Mouse (Mus musculus) heart, embryonic 16.5 days (tissue): ENCODE measurements at regions not wholly inside any gene's neighbourhood (a gene's known extent, or its start where the extent isn't known, plus 50 kb on each side); places are given as distances from the start of the nearest gene placed in this dataset.

Experiments used
- ATAC-seq: fragments of 200-750 bp; cut with Nextera tagmentation; replicated peaks from 2 replicates; pipeline ENCODE4 v1.8.0; 2017; ENCODE audit warnings: moderate number of reproducible peaks; ENCODE audit not compliant: insufficient read depth, low FRiP score; ENCODE audit errors: extremely low read depth
- H3K27ac ChIP-seq: fragments of 300-500 bp; sonication (generic); 2 replicates; pipeline ENCODE4 v1.5.1; 2014; ENCODE audit warnings: mild to moderate bottlenecking, low read length, control low read depth, moderate library complexity
- H3K27me3 ChIP-seq: fragments of 300-500 bp; sonication (generic); 2 replicates; pipeline ENCODE4 v1.6.1; 2014; ENCODE audit warnings: low read length, mixed read lengths; ENCODE audit not compliant: control insufficient read depth, insufficient read depth
- H3K36me3 ChIP-seq: fragments of 300-500 bp; sonication (generic); 2 replicates; pipeline ENCODE4 v1.6.1; 2014; ENCODE audit not compliant: control insufficient read depth, insufficient read depth
- H3K4me1 ChIP-seq: fragments of 300-500 bp; sonication (generic); 2 replicates; pipeline ENCODE4 v1.6.1; 2014; ENCODE audit warnings: low read length, mixed read lengths; ENCODE audit not compliant: control insufficient read depth, insufficient read depth
- H3K4me2 ChIP-seq: fragments of 300-500 bp; sonication (generic); 2 replicates; pipeline ENCODE4 v1.6.1; 2014; ENCODE audit warnings: low read depth, mild to moderate bottlenecking, control low read depth, low read length
- H3K4me3 ChIP-seq: fragments of 300-500 bp; sonication (generic); 2 replicates; pipeline ENCODE4 v1.5.1; 2014; ENCODE audit warnings: mild to moderate bottlenecking, control low read depth, low read length
- H3K9ac ChIP-seq: fragments of 300-500 bp; sonication (generic); 2 replicates; pipeline ENCODE4 v1.6.1; 2014; ENCODE audit warnings: low read length, control low read depth
- H3K9me3 ChIP-seq: fragments of 300-500 bp; sonication (generic); replicated peaks from 2 replicates; pipeline ENCODE4 v1.6.1; 2016; ENCODE audit warnings: low read length; ENCODE audit not compliant: control insufficient read depth
- WGBS: fragments of 180-500 bp; shearing (Covaris S2); extraction: QIAGEN DNeasy Blood & Tissue Kit; methylation state at CpG from one replicate; pipeline ENCODE4 v1.1.7; 2014; 5-methylcytosine and 5-hydroxymethylcytosine counted together

GRCm38 (mm10) chr15:28948245-28948644 lies 744.7 kb downstream of the Dnah5 start:
- Histone ChIP-seq H3K9ac (no peak overlapping the region), H3K27me3 (no peaks in the 10 kb centered on the region), H3K4me3 (no peak overlapping the region), H3K9me3 (no peaks in the 10 kb centered on the region), H3K27ac (peak overlapping the region; percentile 62), H3K4me2 (no peak overlapping the region), H3K36me3 (no peaks in the 10 kb centered on the region), H3K4me1 (no peaks in the 10 kb centered on the region)
- peak; percentile 85 for ATAC-seq
- WGBS, result 27% methylated on average over 1 of the region's 1 CpGs
